Mouse (Mus musculus) spleen, adult 12 weeks (tissue): Measurements from ENCODE around the gene Aqp1.

Experiments
- DNase-seq: peaks from one replicate; pipeline ENCODE4 v3.0.0; 2022; ENCODE audit warnings: low spot score

Gene Aqp1

GRCm38 (mm10) chr6:55335989-55336514, at the start of gene Aqp1:
Aqp1 (plus strand) TSS chr6:55336432.
- peak; percentile 75 for DNase-seq

GRCm38 (mm10) chr6:55288007-55288602, 48.1 kb upstream of the Aqp1 start:
- no peak for DNase-seq

- no peak for DNase-seq
These were observed 41.6 kb upstream of the Aqp1 start for GRCm38 (mm10) chr6:55294549-55295131.

- no peak for DNase-seq
These were observed 40.9 kb upstream of the Aqp1 start for GRCm38 (mm10) chr6:55295325-55295724.

GRCm38 (mm10) chr6:55299482-55299881, 36.8 kb upstream of the Aqp1 start:
- no peak for DNase-seq

GRCm38 (mm10) chr6:55299917-55300316, 36.3 kb upstream of the Aqp1 start:
- DNase-seq: no peak

GRCm38 (mm10) chr6:55300704-55301103, 35.5 kb upstream of the Aqp1 start:
- no peak for DNase-seq

GRCm38 (mm10) chr6:55310179-55310578, 26.1 kb upstream of the Aqp1 start:
- DNase-seq: no peak

GRCm38 (mm10) chr6:55311962-55312361, 24.3 kb upstream of the Aqp1 start:
- no peak for DNase-seq

GRCm38 (mm10) chr6:55313893-55314292, 22.3 kb upstream of the Aqp1 start:
- DNase-seq: no peak

GRCm38 (mm10) chr6:55314628-55315027, 21.6 kb upstream of the Aqp1 start:
- no peak for DNase-seq

GRCm38 (mm10) chr6:55318597-55318996, 17.6 kb upstream of the Aqp1 start:
- no peak for DNase-seq

- DNase-seq: no peak
These were observed 16.4 kb upstream of the Aqp1 start for GRCm38 (mm10) chr6:55319585-55320551.

GRCm38 (mm10) chr6:55320894-55321293, 15.3 kb upstream of the Aqp1 start:
- peak; percentile 41 for DNase-seq

GRCm38 (mm10) chr6:55321518-55321917, 14.7 kb upstream of the Aqp1 start:
- DNase-seq: peak; percentile 30

GRCm38 (mm10) chr6:55322980-55323379, 13.3 kb upstream of the Aqp1 start:
- DNase-seq: peak; percentile 25

GRCm38 (mm10) chr6:55323908-55324634, 12.2 kb upstream of the Aqp1 start:
- DNase-seq: peak; percentile 61

GRCm38 (mm10) chr6:55324785-55325184, 11.4 kb upstream of the Aqp1 start:
- DNase-seq: peak; percentile 38

- DNase-seq: no peak
These were observed 9.9 kb upstream of the Aqp1 start for GRCm38 (mm10) chr6:55326299-55326698.

- DNase-seq: no peak
These were observed 8.9 kb upstream of the Aqp1 start for GRCm38 (mm10) chr6:55327326-55327725.

- no peak for DNase-seq
These were observed 8.1 kb upstream of the Aqp1 start for GRCm38 (mm10) chr6:55328179-55328578.

GRCm38 (mm10) chr6:55331315-55331714, 4.9 kb upstream of the Aqp1 start:
- no peak for DNase-seq
